Mouse (Mus musculus) MN1 (cell line): ENCODE measurements around the gene Chil1.
A peak's percentile ranks its signal among the peaks of the same experiment; 100 is the strongest.

Source experiments
- DNase-seq: peaks from one replicate; pipeline ENCODE4 v3.0.0-alpha.2; 2016; ENCODE audit warnings: low spot score

Gene Chil1

GRCm38 (mm10) chr1:134231270-134231669, 49.3 kb downstream of the Chil1 start:
- DNase-seq, result no peak

DNA sequence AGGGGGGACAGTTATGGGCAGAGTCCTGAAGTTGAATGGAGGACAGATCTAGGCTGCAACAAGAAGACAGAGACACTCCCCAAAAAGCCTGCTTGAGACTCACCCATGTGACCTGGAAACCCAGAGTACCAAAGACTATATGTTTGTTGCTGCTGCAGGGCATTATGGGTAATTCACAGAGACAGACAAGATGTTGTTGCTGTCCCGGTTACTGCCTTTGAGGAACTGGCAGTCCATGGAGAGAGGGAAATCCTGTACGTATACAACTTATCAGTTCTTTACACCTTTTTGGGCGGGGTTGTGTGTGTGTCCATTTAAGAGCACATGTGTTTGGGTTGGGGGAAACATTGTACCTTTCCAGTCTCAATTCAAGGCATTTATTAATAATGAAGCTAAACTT, 49.7 kb downstream of the Chil1 start:
- DNase-seq, result no peak

- DNase-seq, result peak; percentile 48
These were observed 50.4 kb downstream of the Chil1 start for GRCm38 (mm10) chr1:134232326-134232725.

- peak; percentile 79 for DNase-seq
These were observed 51.0 kb downstream of the Chil1 start for GRCm38 (mm10) chr1:134232778-134233531.

DNA sequence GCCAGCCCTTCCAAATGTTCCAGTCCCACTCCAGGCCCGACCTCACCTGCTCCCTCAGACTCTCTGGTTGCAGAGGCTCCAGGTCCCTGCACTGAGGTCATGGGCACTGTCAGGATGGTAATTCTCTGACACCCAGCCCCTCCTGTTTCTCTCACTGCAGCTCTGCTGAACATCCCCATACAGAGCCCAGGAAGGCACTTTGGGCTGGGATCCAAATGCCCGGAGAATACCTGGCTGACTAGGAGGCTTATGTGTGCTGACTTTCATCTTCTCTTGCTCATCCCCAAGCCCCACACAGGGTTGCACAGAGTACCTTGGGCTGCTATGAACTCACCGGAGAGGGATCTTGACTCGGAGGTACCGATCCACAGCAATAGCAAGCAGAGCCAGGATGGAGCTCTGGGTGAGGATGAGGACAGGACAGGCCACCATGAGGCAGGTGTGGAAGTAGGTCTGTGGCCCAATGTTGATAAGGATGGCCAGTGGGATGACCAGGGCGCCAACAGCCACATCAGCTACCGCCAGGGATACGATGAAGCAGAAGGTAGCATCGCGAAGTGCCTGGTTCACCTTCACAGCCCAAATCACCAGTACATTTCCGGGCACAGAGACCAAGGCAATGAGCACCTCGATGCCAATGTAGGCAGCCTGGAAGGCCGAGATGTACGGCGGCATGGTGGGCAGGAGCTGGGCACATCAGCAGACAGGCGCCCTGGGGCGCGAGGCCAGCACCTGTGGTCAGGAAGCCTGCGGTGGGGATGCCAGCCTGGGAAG, 51.9 kb downstream of the Chil1 start:
- no peak for DNase-seq

DNA sequence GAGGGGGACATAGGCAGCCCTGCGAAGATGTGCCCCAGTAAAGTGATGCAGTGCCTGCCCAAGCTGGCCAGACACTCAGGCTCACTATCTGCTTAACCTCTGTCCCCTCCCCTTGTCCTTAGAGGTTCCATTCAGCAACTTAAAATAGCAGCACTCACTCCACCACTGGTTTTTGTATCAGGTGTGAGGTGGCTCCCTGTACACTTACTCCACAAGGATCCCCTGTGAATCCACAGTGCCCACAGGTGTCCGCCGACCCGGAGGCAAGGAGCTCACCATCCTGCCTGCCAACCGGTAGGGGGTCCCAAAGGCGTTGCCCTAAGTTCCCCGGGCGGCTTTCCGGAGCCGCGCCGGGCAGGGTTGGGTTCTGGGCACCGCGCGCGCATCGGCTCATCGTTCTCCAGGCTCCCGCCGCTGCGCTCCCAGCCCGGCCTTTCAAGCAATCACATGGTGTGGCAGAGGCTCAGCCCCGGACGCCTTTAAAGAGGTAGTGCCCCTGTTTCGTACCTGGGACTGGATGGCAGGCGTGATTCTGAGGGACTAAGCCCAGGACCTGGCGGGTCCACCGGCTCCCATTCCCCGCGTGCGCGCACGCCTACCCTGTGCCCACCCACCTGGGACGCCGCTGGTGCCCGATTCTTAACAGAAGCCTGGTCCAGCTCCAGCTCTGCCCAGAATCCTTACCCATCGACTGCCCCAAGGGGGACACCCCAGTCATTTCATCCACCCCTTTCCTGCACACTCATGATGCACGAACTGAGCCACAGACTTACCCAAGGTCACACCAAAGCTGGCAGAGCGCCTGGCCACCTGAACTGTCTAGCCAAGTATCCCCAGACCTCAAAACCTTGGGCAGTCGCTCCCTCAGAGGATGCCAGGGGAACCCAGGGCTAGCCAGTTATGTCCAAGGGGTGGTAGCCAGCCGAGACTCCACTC, 52.7 kb downstream of the Chil1 start:
- peak; percentile 56 for DNase-seq

DNA sequence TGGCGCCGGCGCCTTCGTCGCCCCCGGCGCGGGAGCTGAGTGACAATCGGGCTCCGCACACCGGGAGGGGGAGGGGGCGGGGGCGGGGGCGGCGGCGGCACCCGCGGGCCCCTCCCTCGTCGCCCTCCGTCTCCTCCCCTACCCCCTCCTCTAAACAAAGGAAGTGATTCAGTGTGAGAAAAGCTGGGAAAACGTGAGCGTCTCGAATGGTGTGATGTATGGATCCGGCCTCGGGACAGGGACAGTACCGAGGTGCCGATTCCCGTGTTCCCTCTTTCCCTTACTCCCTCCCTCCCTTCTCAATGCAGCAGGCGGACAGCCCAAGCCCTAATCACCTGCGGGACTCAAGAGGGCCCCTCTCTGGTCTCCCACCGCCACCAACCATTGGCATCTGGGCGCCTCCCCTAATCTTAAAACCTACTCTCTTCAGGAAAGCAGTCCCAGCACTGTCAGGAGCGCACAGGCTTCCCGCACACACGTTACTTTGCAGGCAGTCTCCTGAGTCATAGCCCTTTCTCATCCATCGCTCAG, 53.5 kb downstream of the Chil1 start, which contains the start of gene Adora1:
Gene Adora1 (minus strand): TSS at position 41 of the 531 bp plus-strand sequence.
- DNase-seq, result peak; percentile 36

DNA sequence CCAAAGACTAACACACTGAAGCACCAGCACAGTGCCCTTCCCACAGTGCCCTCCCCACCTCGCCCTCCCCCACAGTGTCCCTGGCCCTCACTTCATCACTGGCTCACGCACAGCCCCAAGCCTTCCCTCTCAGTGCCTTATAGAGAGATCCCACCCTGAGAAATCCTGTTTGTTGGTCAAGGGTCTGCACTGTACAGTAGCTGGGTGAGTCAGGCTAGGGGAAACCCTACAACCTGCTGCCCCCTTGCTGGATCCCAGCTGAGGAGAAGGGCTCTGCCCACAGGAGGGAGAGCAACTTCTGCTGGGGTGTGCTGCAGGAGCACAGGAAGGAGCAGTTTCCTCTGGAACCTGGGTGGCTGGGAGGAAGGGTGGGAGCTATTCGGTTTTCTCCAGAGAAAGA, 54.2 kb downstream of the Chil1 start:
- no peak for DNase-seq

GRCm38 (mm10) chr1:134237438-134237837, 55.5 kb downstream of the Chil1 start:
- no peak for DNase-seq
